Mouse (Mus musculus) thymus, adult 2 months (tissue): ENCODE data around the gene Chmp5.

ENCODE experiments used
- CTCF ChIP-seq: fragments of 200-500 bp; IDR thresholded peaks from 2 replicates; pipeline ENCODE4 v1.5.1; 2012; ENCODE audit warnings: mild to moderate bottlenecking, control low read depth, low read length, moderate library complexity, borderline replicate concordance; ENCODE audit not compliant: control insufficient read depth, poor library complexity, insufficient read depth; ENCODE audit errors: extremely low read depth
- POLR2A ChIP-seq: fragments of 200-500 bp; IDR thresholded peaks from 2 replicates; pipeline ENCODE4 v1.6.1; 2012; ENCODE audit warnings: mild to moderate bottlenecking, low read length, control low read depth, moderate library complexity; ENCODE audit not compliant: control insufficient read depth, poor library complexity, insufficient read depth; ENCODE audit errors: extremely low read depth

GRCm38 (mm10) chr4:40983686-40984085, 35.5 kb downstream of the Chmp5 start:
- TF ChIP-seq CTCF (no peak), POLR2A (no peak)
